In the genomic region with DNA sequence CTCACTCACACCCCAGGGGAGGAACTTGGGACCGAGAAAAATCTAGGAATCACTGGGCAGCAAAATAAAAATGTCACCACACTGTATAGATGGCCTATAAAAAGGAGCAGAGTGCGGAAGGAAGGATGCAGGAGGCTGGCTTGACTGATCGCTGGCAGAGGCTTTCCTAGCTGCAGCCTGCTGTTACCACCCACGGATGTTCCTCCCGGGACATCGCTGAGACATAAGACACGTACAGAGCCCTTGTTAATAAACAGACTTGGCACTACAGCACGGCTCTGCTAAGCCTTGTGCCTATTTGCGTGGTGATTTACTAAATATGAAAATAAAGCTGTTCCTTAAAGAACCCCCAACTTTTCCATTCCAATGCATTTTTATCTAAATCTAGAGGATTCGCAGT, we compare ENCODE assay signal across 15 mouse cellular contexts.
DNase-seq lines count a peak whose midpoint lies in the region; ATAC-seq and TF ChIP-seq lines count a peak whose summit lies in the region.
"Had no signal": no experiment of that assay in that cellular context is flagged by ENCODE, and none has a peak within 500 bp of the region (broad histone marks: within the 10 kb centered on the region; RNA-seq: fewer than 3 reads in every experiment).

No protein-coding gene starts in this region.

- 0 out of 2 replicates have a peak, but pooled peaks cover 6% of the 10 kb centered on the region for H3K4me1 ChIP-seq in kidney, postnatal 0 days (replicated peaks; ENCODE audit: insufficient read depth, low read length)
- H3K4me1 ChIP-seq: embryonic facial prominence, embryonic 13.5 days; midbrain, embryonic 10.5 days had no signal

- no peaks in the 10 kb centered on the region for H3K9me3 ChIP-seq in kidney, postnatal 0 days (replicated peaks; ENCODE audit: low read length)
- H3K9me3 ChIP-seq: embryonic facial prominence, embryonic 13.5 days; limb, embryonic 15.5 days; midbrain, embryonic 10.5 days had no signal

- H3K9ac ChIP-seq in kidney, postnatal 0 days (ENCODE audit: low read depth, low read length) = no peak overlapping the region
- H3K9ac ChIP-seq: embryonic facial prominence, embryonic 13.5 days; limb, embryonic 15.5 days had no signal

- H3K27ac ChIP-seq in kidney, postnatal 0 days = no peak overlapping the region
- H3K27ac ChIP-seq: embryonic facial prominence, embryonic 13.5 days; limb, embryonic 15.5 days; midbrain, embryonic 10.5 days had no signal

- WGBS in kidney, postnatal 0 days = 29% methylated on average over 10 of the region's 10 CpGs

- H3K4me2 ChIP-seq in kidney, postnatal 0 days (ENCODE audit: low read length) = no peak overlapping the region
- H3K4me2 ChIP-seq: embryonic facial prominence, embryonic 13.5 days; limb, embryonic 15.5 days had no signal

- no peak overlapping the region for H3K4me3 ChIP-seq in kidney, postnatal 0 days (replicated peaks; ENCODE audit: low read depth, low read length)
- H3K4me3 ChIP-seq: embryonic facial prominence, embryonic 13.5 days; limb, embryonic 15.5 days; midbrain, embryonic 10.5 days had no signal

- TF ChIP-seq CTCF in kidney, postnatal 0 days (IDR thresholded peaks at IDR 0.05; ENCODE audit: low read depth) = no peak

- H3K27me3 ChIP-seq in kidney, postnatal 0 days (ENCODE audit: insufficient read depth, low read length) = no peaks in the 10 kb centered on the region
- H3K27me3 ChIP-seq: embryonic facial prominence, embryonic 13.5 days; limb, embryonic 15.5 days had no signal

- peak; percentile 22 for DNase-seq in kidney, postnatal 0 days (ENCODE audit: low spot score)
- DNase-seq in kidney, postnatal 25 days = no peak
- DNase-seq in frontal cortex, adult 2 months (ENCODE audit: extremely low spot score in 1 of 2, low spot score in 1 of 2) = peak; percentile 79 to 87
- peak; percentile 45 to 67 for DNase-seq in layer of hippocampus, postnatal 14 days (ENCODE audit: low spot score in 2 of 2)
- peak; percentile 81 to 88 for DNase-seq in right cerebral cortex, adult 2 months (ENCODE audit: low spot score in 2 of 2)
- DNase-seq in heart, adult 9 months (ENCODE audit: low spot score in 2 of 2) = no peak
- DNase-seq in MN1 (ENCODE audit: low spot score) = no peak
- DNase-seq: cerebellum, adult 9-10 months; gastrocnemius, postnatal 14 days; kidney, adult 18-20 months; thymus, postnatal 4 days had no signal

- no peaks in the 10 kb centered on the region for H3K36me3 ChIP-seq in kidney, postnatal 0 days (ENCODE audit: insufficient read depth, low read length)
- H3K36me3 ChIP-seq: embryonic facial prominence, embryonic 13.5 days; limb, embryonic 15.5 days; midbrain, embryonic 10.5 days had no signal

- ATAC-seq in kidney, postnatal 0 days (replicated peaks; ENCODE audit: low FRiP score, low read depth) = no peak
- ATAC-seq in CD4-positive, CD25-positive, alpha-beta regulatory T cell, adult 4 months = no peak

Comparison
In these comparisons a context has a peak if more than half of its experiments do, and no peak if none do; other contexts are left out.
1. DNase-seq: peak in kidney, postnatal 0 days (single experiment), frontal cortex, adult 2 months (2 of 2), layer of hippocampus, postnatal 14 days (2 of 2) and right cerebral cortex, adult 2 months (2 of 2); none in kidney, postnatal 25 days (0 of 2), heart, adult 9 months (0 of 2) and MN1 (single experiment).